ENCODE assay signal across 22 mouse cellular contexts in genomic region chr9:34843275-34843965, GRCm38 (mm10).
DNase-seq lines count a peak whose midpoint lies in the region; ATAC-seq and TF ChIP-seq lines count a peak whose summit lies in the region.
"Had no signal": no experiment of that assay in that cellular context is flagged by ENCODE, and none has a peak within 500 bp of the region (broad histone marks: within the 10 kb centered on the region; RNA-seq: fewer than 3 reads in every experiment).

No protein-coding gene starts in this region.

- no peak overlapping the region for H3K27ac ChIP-seq in hindbrain, embryonic 12.5 days
- H3K27ac ChIP-seq in hindbrain, embryonic 10.5 days, result no peak overlapping the region
- H3K27ac ChIP-seq in midbrain, postnatal 0 days (ENCODE audit: low read depth, low read length), result no peak overlapping the region
- no peak overlapping the region for H3K27ac ChIP-seq in midbrain, embryonic 15.5 days
- H3K27ac ChIP-seq in hindbrain, embryonic 16.5 days (ENCODE audit: low read depth, low read length), result no peak overlapping the region
- H3K27ac ChIP-seq: embryonic facial prominence, embryonic 15.5 days; heart, embryonic 13.5 days; intestine, embryonic 15.5 days; liver, embryonic 12.5 days; stomach, postnatal 0 days had no signal

- H3K4me3 ChIP-seq in hindbrain, embryonic 12.5 days, result no peak overlapping the region
- no peak overlapping the region for H3K4me3 ChIP-seq in hindbrain, embryonic 10.5 days
- H3K4me3 ChIP-seq in midbrain, postnatal 0 days (ENCODE audit: low read depth, low read length), result no peak overlapping the region
- no peak overlapping the region for H3K4me3 ChIP-seq in midbrain, embryonic 15.5 days
- no peak overlapping the region for H3K4me3 ChIP-seq in hindbrain, embryonic 16.5 days (ENCODE audit: low read length)
- H3K4me3 ChIP-seq: embryonic facial prominence, embryonic 15.5 days; heart, embryonic 13.5 days; intestine, embryonic 15.5 days; liver, embryonic 12.5 days; megakaryocyte, embryonic 14.5 days had no signal

- H3K4me1 ChIP-seq in hindbrain, embryonic 12.5 days, result peaks cover 13% of the 10 kb centered on the region; the same call in 1 of the 2 replicates
- peaks cover 23% of the 10 kb centered on the region for H3K4me1 ChIP-seq in hindbrain, embryonic 10.5 days (replicated peaks)
- H3K4me1 ChIP-seq in midbrain, postnatal 0 days (ENCODE audit: insufficient read depth, low read length), result no peaks in the 10 kb centered on the region
- H3K4me1 ChIP-seq in midbrain, embryonic 15.5 days, result no peaks in the 10 kb centered on the region; the same call in 1 of the 2 replicates
- no peaks in the 10 kb centered on the region for H3K4me1 ChIP-seq in hindbrain, embryonic 16.5 days (ENCODE audit: control insufficient read depth, insufficient read depth, low read depth, low read length)
- H3K4me1 ChIP-seq: embryonic facial prominence, embryonic 15.5 days; heart, embryonic 13.5 days; intestine, embryonic 15.5 days; liver, embryonic 12.5 days; megakaryocyte, embryonic 14.5 days had no signal

- no peaks in the 10 kb centered on the region for H3K9me3 ChIP-seq in hindbrain, embryonic 12.5 days (replicated peaks)
- H3K9me3 ChIP-seq in hindbrain, embryonic 10.5 days, result no peaks in the 10 kb centered on the region
- no peaks in the 10 kb centered on the region for H3K9me3 ChIP-seq in midbrain, postnatal 0 days (ENCODE audit: low read length)
- H3K9me3 ChIP-seq in midbrain, embryonic 15.5 days, result no peaks in the 10 kb centered on the region
- no peaks in the 10 kb centered on the region for H3K9me3 ChIP-seq in hindbrain, embryonic 16.5 days (ENCODE audit: control insufficient read depth, low read length)
- H3K9me3 ChIP-seq: embryonic facial prominence, embryonic 15.5 days; heart, embryonic 13.5 days; intestine, embryonic 15.5 days; liver, embryonic 12.5 days; megakaryocyte, embryonic 14.5 days had no signal

- H3K4me2 ChIP-seq in hindbrain, embryonic 12.5 days (replicated peaks), result no peak overlapping the region
- no peak overlapping the region for H3K4me2 ChIP-seq in midbrain, postnatal 0 days (ENCODE audit: low read depth, low read length, poor library complexity, severe bottlenecking)
- no peak overlapping the region for H3K4me2 ChIP-seq in midbrain, embryonic 15.5 days
- no peak overlapping the region for H3K4me2 ChIP-seq in hindbrain, embryonic 16.5 days (ENCODE audit: low read length)
- H3K4me2 ChIP-seq: embryonic facial prominence, embryonic 15.5 days; heart, embryonic 13.5 days; intestine, embryonic 15.5 days; liver, embryonic 12.5 days had no signal

- no peaks in the 10 kb centered on the region for H3K27me3 ChIP-seq in hindbrain, embryonic 12.5 days
- H3K27me3 ChIP-seq in hindbrain, embryonic 10.5 days (ENCODE audit: insufficient read depth, poor library complexity, severe bottlenecking), result no peaks in the 10 kb centered on the region
- H3K27me3 ChIP-seq in midbrain, postnatal 0 days (ENCODE audit: insufficient read depth, low read length), result no peaks in the 10 kb centered on the region
- no peaks in the 10 kb centered on the region for H3K27me3 ChIP-seq in midbrain, embryonic 15.5 days (replicated peaks)
- H3K27me3 ChIP-seq in hindbrain, embryonic 16.5 days (replicated peaks; ENCODE audit: control insufficient read depth, insufficient read depth, low read length), result no peaks in the 10 kb centered on the region
- H3K27me3 ChIP-seq: embryonic facial prominence, embryonic 15.5 days; liver, embryonic 12.5 days had no signal

- WGBS in hindbrain, embryonic 12.5 days, result 69% methylated on average over 10 of the region's 10 CpGs
- 75% methylated on average over 10 of the region's 10 CpGs for WGBS in hindbrain, embryonic 10.5 days
- WGBS in midbrain, postnatal 0 days, result 69% methylated on average over 10 of the region's 10 CpGs
- WGBS in midbrain, embryonic 15.5 days, result 65% methylated on average over 10 of the region's 10 CpGs
- WGBS in hindbrain, embryonic 16.5 days, result 70% methylated on average over 10 of the region's 10 CpGs

- 0 out of 2 replicates have a peak, but pooled peaks have one; percentile 46 for ATAC-seq in hindbrain, embryonic 12.5 days (ENCODE audit: low FRiP score)
- ATAC-seq in midbrain, postnatal 0 days (ENCODE audit: low FRiP score), result no peak
- ATAC-seq in midbrain, embryonic 15.5 days (replicated peaks), result no peak; the same call in 1 of the 2 replicates
- peak; percentile 67; the same call in 1 of the 2 replicates for ATAC-seq in hindbrain, embryonic 16.5 days
- ATAC-seq: intestine, embryonic 15.5 days; liver, embryonic 12.5 days had no signal

- H3K36me3 ChIP-seq in hindbrain, embryonic 12.5 days, result no peaks in the 10 kb centered on the region
- H3K36me3 ChIP-seq in hindbrain, embryonic 10.5 days, result no peaks in the 10 kb centered on the region
- no peaks in the 10 kb centered on the region for H3K36me3 ChIP-seq in midbrain, postnatal 0 days (ENCODE audit: insufficient read depth, low read length)
- no peaks in the 10 kb centered on the region for H3K36me3 ChIP-seq in midbrain, embryonic 15.5 days (replicated peaks)
- no peaks in the 10 kb centered on the region for H3K36me3 ChIP-seq in hindbrain, embryonic 16.5 days (ENCODE audit: control insufficient read depth, insufficient read depth, low read length)
- H3K36me3 ChIP-seq: embryonic facial prominence, embryonic 15.5 days; heart, embryonic 13.5 days; intestine, embryonic 15.5 days; liver, embryonic 12.5 days had no signal

- TF ChIP-seq CTCF in midbrain, postnatal 0 days (IDR thresholded peaks at IDR 0.05), result no peak

- H3K9ac ChIP-seq in hindbrain, embryonic 12.5 days, result no peak overlapping the region
- H3K9ac ChIP-seq in midbrain, postnatal 0 days (replicated peaks; ENCODE audit: low read length, poor library complexity, severe bottlenecking), result no peak overlapping the region
- H3K9ac ChIP-seq in midbrain, embryonic 15.5 days, result no peak overlapping the region
- no peak overlapping the region for H3K9ac ChIP-seq in hindbrain, embryonic 16.5 days (ENCODE audit: low read depth, low read length)
- H3K9ac ChIP-seq: embryonic facial prominence, embryonic 15.5 days; heart, embryonic 13.5 days; intestine, embryonic 15.5 days; liver, embryonic 12.5 days had no signal

- peak; percentile 17 for DNase-seq in cerebellum, adult 9-11 months
- no peak for DNase-seq in cerebellum, adult 11-12 months
- no peak for DNase-seq in hindbrain, embryonic 10.5 days (ENCODE audit: low spot score)
- peak; percentile 50 for DNase-seq in midbrain, postnatal 0 days (ENCODE audit: low spot score)
- no peak for DNase-seq in layer of hippocampus, adult 8-10 months (ENCODE audit: low spot score in 2 of 2)
- DNase-seq: adrenal gland, adult 2 months; cerebellum, postnatal 25 days; gastrocnemius, postnatal 10 days; heart, adult 11 months; heart, postnatal 36 days; kidney, adult 9 months; kidney, postnatal 36 days; lung, adult 2 months had no signal

Comparison
In these comparisons a context has a peak if more than half of its experiments do, and no peak if none do; other contexts are left out.
1. DNase-seq: peak in cerebellum, adult 9-11 months (single experiment) and midbrain, postnatal 0 days (single experiment); none in cerebellum, adult 11-12 months (single experiment), hindbrain, embryonic 10.5 days (single experiment) and layer of hippocampus, adult 8-10 months (0 of 2).
2. ATAC-seq: peak in hindbrain, embryonic 12.5 days (single experiment) and hindbrain, embryonic 16.5 days (single experiment); none in midbrain, postnatal 0 days (single experiment) and midbrain, embryonic 15.5 days (single experiment).